Mouse (Mus musculus) erythroblast, embryonic 14.5 days (primary cell): ENCODE data around the gene Tmx2.

Experiments used
- GATA1 ChIP-seq: IDR thresholded peaks from 2 replicates; pipeline ENCODE4 v1.6.1; 2012; ENCODE audit warnings: low read length, inconsistent platforms, mixed read lengths
- TAL1 ChIP-seq: IDR thresholded peaks from 3 replicates; pipeline ENCODE4 v1.6.1; 2012; ENCODE audit warnings: low read length, inconsistent platforms, mixed read lengths

GRCm38 (mm10) chr2:84626366-84626975 lies 52.5 kb downstream of the Tmx2 start:
- TF ChIP-seq GATA1, result no peak
- no peak for TF ChIP-seq TAL1
